Mouse (Mus musculus) kidney, postnatal 14 days (tissue): ENCODE measurements around the gene H3f3b.

Experiments used
- DNase-seq: peaks from one replicate; pipeline ENCODE4 v3.0.0; 2022; ENCODE audit warnings: mixed read lengths

Gene H3f3b

GRCm38 (mm10) chr11:115999538-116000143, 28.1 kb downstream of the H3f3b start:
- peak; percentile 82 for DNase-seq

- no peak for DNase-seq
Observed at GRCm38 (mm10) chr11:115999027-115999426, 28.7 kb downstream of the H3f3b start.

- no peak for DNase-seq
Observed at GRCm38 (mm10) chr11:115997662-115998061, 30.1 kb downstream of the H3f3b start.

GRCm38 (mm10) chr11:115997047-115997446, 30.7 kb downstream of the H3f3b start:
- DNase-seq: no peak

- DNase-seq: no peak
Observed at GRCm38 (mm10) chr11:115995256-115995655, 32.5 kb downstream of the H3f3b start.

GRCm38 (mm10) chr11:115992098-115992497, 35.7 kb downstream of the H3f3b start:
- DNase-seq: no peak

- no peak for DNase-seq
Observed at GRCm38 (mm10) chr11:115989686-115990085, 38.1 kb downstream of the H3f3b start.

GRCm38 (mm10) chr11:115983291-115983690, 44.5 kb downstream of the H3f3b start:
- DNase-seq: no peak

GRCm38 (mm10) chr11:115982472-115982871, 45.3 kb downstream of the H3f3b start:
- DNase-seq: no peak

GRCm38 (mm10) chr11:115975544-115975943, 52.2 kb downstream of the H3f3b start:
- DNase-seq: no peak

GRCm38 (mm10) chr11:115975083-115975420, 52.7 kb downstream of the H3f3b start:
- no peak for DNase-seq

GRCm38 (mm10) chr11:115974309-115975082, 53.3 kb downstream of the H3f3b start, which contains the start of gene Itgb4:
Itgb4 (plus strand) TSS chr11:115974709.
- peak; percentile 80 for DNase-seq
